In the genomic region with DNA sequence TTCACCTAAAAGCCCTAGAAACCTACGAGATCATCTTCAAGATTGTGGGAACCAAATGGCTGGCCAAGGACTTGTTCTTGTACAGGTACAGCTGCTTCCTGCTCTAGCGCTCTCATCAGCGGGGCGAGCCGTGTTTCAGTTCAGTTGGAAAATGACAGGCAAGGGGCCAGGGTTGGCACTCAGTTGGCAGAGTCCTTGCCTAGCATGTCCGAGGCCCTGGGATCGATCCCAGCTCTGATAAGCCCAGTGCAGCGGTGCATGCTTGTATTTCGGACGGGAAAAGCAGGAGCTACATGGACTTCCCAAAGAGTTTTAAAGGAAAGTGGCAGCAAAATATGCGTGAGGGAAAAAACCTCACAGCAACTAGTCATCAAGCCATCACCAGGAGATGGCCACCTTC, we compare ENCODE assay signal across 20 mouse cellular contexts.
"Had no signal": no experiment of that assay in that cellular context is flagged by ENCODE, and none has a peak within 500 bp of the region (broad histone marks: within the 10 kb centered on the region; RNA-seq: fewer than 3 reads in every experiment).

No protein-coding gene starts in this region.

- H3K9ac ChIP-seq: limb, embryonic 12.5 days; limb, embryonic 15.5 days; liver, embryonic 13.5 days had no signal

- H3K9me3 ChIP-seq: limb, embryonic 12.5 days; limb, embryonic 15.5 days; liver, embryonic 13.5 days had no signal

- H3K4me1 ChIP-seq: limb, embryonic 12.5 days; limb, embryonic 15.5 days had no signal

- H3K4me3 ChIP-seq: layer of hippocampus, adult 2 months; limb, embryonic 12.5 days; limb, embryonic 15.5 days; liver, embryonic 13.5 days had no signal

- H3K27me3 ChIP-seq: limb, embryonic 12.5 days; limb, embryonic 15.5 days; liver, embryonic 13.5 days had no signal

- H3K27ac ChIP-seq: layer of hippocampus, adult 2 months; limb, embryonic 12.5 days; limb, embryonic 15.5 days; liver, embryonic 13.5 days; stomach, postnatal 0 days had no signal

- DNase-seq: kidney, adult 11 months; kidney, adult 9 months; kidney, postnatal 14 days; layer of hippocampus, adult 9-11 months; liver, embryonic 13.5 days; lung, adult 2 months; lung, postnatal 14 days; lung, postnatal 4 days; midbrain, embryonic 14.5 days; right cerebral cortex, adult 18-20 months; right cerebral cortex, postnatal 14 days; right cerebral cortex, postnatal 4 days; thymus, adult 2 months; thymus, postnatal 14 days; thymus, postnatal 4 days had no signal

- H3K4me2 ChIP-seq: limb, embryonic 12.5 days; limb, embryonic 15.5 days; liver, embryonic 13.5 days; midbrain, embryonic 11.5 days had no signal
